Mouse (Mus musculus) bone marrow, adult 2 months (tissue): ENCODE data around the gene Nynrin. TPM values are rescaled to one million over a fixed set of nuclear protein-coding genes. Genes with fewer than 3 reads are reported as not detected.
A peak's percentile ranks its signal among the peaks of the same experiment; 100 is the strongest.

ENCODE experiments used
- H3K27ac ChIP-seq: fragments of 200-500 bp; 2 replicates; pipeline ENCODE4 v1.5.1; 2012; ENCODE audit warnings: low read depth, mild to moderate bottlenecking, control low read depth, inconsistent platforms, low read length; ENCODE audit not compliant: control insufficient read depth, poor library complexity, insufficient read depth
- H3K4me1 ChIP-seq: fragments of 200-500 bp; 2 replicates; pipeline ENCODE4 v1.6.1; 2011; ENCODE audit warnings: low read length; ENCODE audit not compliant: control insufficient read depth, insufficient read depth
- H3K4me3 ChIP-seq: fragments of 200-500 bp; replicated peaks from 2 replicates; pipeline ENCODE3; 2011; ENCODE audit warnings: mild to moderate bottlenecking, low read depth, low read length, control low read depth; ENCODE audit not compliant: control insufficient read depth
- CTCF ChIP-seq: fragments of 200-500 bp; IDR thresholded peaks from 2 replicates; pipeline ENCODE4 v1.5.1; 2011; ENCODE audit warnings: low read length, control low read depth; ENCODE audit not compliant: control insufficient read depth, insufficient read depth
- POLR2A ChIP-seq: fragments of 200-500 bp; IDR thresholded peaks from 2 replicates; pipeline ENCODE4 v1.6.1; 2011; ENCODE audit warnings: low read depth, mild to moderate bottlenecking, control low read depth, low read length, borderline replicate concordance; ENCODE audit not compliant: control insufficient read depth
- WGBS: fragments of 180-500 bp; shearing (Covaris S2); methylation state at CpG from one replicate; pipeline ENCODE4 v1.1.7; 2018; 5-methylcytosine and 5-hydroxymethylcytosine counted together
- polyA plus RNA-seq: library from polyadenylated mRNA; stranded (reverse); fragments of >200 nt; gene quantifications from 2 replicates; pipeline ENCODE4 v1.2.4, GENCODE M21; 2011; ENCODE audit warnings: low replicate concordance; ENCODE audit not compliant: missing spikeins, insufficient read depth, insufficient read length

Gene Nynrin
- polyA plus RNA-seq, 1 experiment, result 1.3 TPM

DNA sequence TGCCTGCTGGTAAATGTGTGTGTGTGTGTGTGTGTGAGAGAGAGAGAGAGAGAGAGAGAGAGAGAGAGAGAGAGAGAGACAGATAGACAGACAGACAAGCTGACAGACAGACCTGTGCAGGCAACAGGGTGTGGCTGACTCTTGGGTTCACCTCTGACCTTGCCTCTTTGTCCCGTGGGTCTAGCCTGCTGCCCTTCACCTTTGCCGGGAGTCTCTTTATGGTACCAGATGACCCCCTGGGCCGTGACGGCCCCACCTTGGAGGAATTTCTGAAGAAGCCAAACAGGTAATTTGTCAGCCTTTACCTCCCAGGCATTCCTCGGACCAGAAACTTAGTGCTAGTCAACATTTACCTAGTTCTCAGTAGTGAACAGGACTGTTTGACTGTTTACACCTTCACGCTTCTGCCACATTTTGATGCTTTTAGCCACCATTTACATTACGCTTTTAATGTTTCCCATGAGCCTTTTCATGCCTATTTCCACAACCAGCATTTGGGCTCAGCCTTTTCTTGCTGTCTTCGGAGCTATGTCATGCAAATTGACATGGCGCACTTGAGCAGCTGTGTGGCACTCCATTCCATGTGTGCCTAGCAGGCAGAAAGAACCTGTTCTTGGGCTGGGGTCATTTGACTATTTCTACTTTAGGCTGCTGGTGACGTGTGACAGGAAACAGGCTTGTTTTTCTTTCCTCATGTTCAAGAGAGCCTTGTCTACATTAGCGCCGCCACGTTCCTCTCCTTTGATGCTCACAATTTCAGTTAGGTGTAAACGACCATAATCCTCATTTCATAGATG lies 14.6 kb downstream of the Nynrin start:
- Histone ChIP-seq H3K27ac (no peak overlapping the region), H3K4me3 (no peak overlapping the region), H3K4me1 (no peaks in the 10 kb centered on the region)
- TF ChIP-seq POLR2A, result no peak
- TF ChIP-seq CTCF, result no peak
- 90% methylated on average over 14 of the region's 14 CpGs for WGBS

DNA sequence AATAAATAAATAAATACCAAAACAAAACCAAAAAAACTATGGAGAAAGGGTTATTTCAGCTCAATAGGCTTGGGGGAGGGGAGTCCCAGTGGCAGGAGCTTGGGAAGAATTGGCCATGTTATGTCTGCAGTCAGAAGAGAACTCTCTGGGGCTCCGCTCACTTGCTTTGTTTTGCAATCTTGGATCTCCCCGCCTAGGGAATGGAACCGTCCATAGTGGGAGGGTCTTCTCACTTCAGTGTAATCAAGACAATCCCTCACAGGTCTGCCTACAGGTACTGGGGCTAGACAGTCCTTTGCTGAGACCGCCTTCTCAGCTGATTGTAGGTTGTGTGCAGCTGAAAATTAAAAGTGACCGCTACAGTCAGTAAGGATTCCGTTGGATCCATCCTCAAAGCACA lies 15.7 kb downstream of the Nynrin start:
- Histone ChIP-seq H3K4me3 (no peak overlapping the region), H3K4me1 (no peaks in the 10 kb centered on the region), H3K27ac (no peak overlapping the region)
- 83% methylated on average over 6 of the region's 6 CpGs for WGBS
- TF ChIP-seq POLR2A (no peak), CTCF (no peak)

DNA sequence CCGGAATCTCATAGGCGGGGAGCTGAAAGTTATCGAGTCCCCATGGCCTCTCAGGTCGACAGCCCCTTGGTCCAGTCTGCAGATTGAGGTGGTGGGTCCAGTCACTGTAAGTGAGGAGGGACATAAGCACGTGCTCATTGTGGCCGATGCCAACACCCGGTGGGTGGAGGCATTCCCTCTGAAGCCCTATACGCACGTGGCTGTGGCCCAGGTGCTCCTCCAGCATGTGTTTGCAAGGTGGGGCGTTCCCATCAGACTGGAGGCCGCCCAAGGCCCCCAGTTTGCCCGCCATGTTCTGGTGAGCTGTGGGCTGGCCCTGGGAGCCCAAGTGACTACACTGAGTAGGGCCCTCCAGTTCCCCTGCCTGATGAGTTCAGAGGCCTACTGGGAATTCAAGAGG lies 18.2 kb downstream of the Nynrin start:
- no peak overlapping the region for H3K27ac ChIP-seq
- no peak overlapping the region for H3K4me3 ChIP-seq
- no peaks in the 10 kb centered on the region for H3K4me1 ChIP-seq
- WGBS, result 83% methylated on average over 12 of the region's 12 CpGs
- TF ChIP-seq CTCF (no peak), POLR2A (no peak)

DNA sequence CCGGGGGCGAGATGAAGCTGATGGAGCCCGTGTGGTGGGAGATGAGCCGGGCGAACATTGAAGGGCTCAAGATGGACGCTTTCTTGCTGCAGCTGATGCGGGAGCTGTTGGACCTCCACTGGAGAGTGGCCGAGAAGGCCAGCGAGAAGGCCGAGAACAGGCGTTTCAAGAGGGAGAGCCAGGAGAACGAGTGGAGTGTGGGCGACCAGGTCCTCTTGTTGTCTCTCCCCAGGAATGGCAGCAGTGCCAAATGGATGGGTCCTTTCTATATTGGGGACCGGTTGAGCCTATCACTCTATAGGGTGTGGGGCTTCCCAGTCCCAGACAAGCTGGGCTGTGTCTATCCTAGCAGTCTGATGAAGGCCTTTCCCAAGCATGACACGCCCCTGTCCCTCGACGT lies 18.7 kb downstream of the Nynrin start:
- Histone ChIP-seq H3K4me1 (no peaks in the 10 kb centered on the region), H3K27ac (no peak overlapping the region), H3K4me3 (no peak overlapping the region)
- no peak for TF ChIP-seq CTCF
- TF ChIP-seq POLR2A, result no peak
- 90% methylated on average over 17 of the region's 17 CpGs for WGBS

DNA sequence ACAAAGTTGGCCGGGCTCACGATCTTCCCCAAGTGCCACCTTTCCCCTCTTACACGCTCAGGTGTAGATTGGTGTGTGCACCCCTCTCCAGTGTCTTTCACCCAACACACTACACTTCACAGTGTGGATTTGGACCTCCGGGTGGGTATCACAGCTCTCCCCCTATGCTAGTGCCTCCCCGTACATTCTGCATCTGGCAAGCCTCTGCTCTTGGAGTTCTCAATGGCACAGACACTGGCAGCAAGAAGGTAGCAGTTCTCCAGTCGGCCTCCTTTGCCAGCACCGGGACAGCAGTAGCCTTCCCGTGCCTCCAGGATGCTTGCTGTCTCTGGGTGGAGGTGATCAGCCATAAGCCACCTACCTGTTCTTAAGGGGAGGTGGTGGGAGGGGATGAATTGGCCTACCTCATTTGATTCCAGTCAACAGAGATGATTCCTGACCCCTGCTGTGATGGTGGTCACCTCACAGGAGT lies 19.5 kb downstream of the Nynrin start:
- 83% methylated on average over 8 of the region's 8 CpGs for WGBS
- Histone ChIP-seq H3K27ac (no peak overlapping the region), H3K4me1 (peaks cover 1% of the 10 kb centered on the region; the same call in 1 of the 2 replicates), H3K4me3 (no peak overlapping the region)
- no peak for TF ChIP-seq POLR2A
- no peak for TF ChIP-seq CTCF

DNA sequence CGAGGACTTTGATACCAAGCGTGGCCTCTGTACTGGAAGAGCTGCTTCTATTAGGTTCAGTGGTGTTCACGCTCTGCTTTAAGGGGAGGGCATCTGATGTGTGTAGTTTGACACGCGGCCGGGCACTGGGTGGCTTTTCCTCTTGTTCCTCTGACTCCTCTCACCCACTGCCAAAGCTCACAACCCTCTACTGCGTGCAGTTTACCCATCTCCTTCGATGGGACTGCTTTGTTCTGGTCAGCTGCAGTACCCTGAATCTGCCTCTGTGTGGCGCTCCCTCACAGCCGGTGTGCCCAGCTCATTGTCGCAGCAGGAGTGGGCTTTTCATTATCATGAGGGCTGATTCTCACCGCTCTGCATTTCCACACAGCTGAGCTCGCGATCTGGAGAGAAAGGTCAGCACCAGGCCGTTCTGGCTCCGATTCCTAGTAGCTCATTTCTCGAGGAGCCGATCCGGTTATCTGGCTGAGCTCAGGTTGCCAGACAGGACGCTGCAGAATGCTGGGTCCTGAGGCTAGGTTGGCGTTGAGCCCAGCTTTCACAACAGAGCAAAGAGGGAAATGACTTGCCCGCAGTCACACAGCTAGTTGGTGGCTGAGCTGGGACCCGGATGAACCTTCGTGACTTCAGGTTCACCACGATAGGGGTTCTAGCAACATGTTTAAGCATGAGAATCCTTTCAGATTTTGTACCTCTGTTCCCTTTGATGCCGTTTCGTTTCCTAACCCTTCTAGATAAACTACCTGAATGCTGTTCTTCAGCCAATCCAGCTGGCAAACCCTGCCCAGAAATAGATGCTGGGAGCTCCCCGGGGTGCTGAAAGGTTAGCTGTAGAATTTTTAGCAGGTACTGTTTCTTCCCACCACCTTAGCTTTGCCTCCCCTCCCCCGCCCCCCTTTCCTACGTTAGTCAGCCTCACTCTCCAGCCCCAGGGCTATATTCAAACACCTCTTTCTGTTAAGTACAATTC lies 20.2 kb downstream of the Nynrin start:
- WGBS, result 15% methylated on average over 30 of the region's 30 CpGs
- Histone ChIP-seq H3K4me1 (peaks cover 1% of the 10 kb centered on the region; the same call in 1 of the 2 replicates), H3K27ac (no peak overlapping the region), H3K4me3 (peak overlapping the region; percentile 38)
- peak; percentile 94 for TF ChIP-seq CTCF
- no peak for TF ChIP-seq POLR2A

DNA sequence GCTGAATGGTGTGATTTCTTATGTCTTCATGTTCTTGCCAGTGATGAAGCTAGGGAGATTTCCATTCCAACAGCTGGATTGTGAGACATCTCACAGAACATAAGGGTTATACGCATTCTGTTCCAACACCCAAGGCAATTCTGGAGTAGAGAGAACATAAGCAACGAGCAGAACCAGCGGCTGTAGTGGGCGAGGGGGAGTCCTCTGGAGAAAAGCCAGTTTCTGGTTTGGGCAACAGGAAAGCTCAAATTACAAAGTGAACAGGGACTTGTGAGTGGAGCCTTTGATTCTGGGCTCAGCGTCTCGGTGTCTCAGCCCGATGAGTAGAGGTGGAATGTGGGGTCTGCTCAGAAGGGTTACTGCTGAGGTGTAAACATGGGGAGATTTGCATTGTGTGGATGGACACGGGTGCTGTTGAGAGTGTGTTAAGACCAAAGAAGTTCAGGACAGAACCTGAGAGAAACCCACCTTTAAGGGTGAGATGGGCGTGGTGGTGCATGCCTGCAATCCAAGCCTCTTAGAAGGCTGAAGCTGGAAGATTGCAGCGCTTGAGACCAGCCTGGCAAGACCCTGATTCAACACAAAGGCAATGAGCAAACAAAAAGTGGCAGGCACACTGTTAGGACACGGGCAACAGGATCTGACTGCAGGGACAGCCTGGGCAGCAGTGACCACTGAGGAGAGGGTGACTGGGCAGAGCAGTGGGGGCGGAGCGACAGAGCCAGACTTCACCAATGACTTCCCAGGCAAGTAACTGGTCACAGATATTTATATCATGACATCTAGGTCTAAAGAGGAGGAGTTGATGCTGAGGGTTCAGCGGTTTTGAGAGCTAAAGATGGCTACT lies 23.9 kb downstream of the Nynrin start:
- WGBS, result 26% methylated on average over 14 of the region's 14 CpGs
- TF ChIP-seq CTCF, result no peak
- TF ChIP-seq POLR2A, result no peak

More for the DNA sequence above, 23.9 kb downstream of the Nynrin start:
- Histone ChIP-seq H3K4me3 (no peak overlapping the region), H3K4me1 (peaks cover 3% of the 10 kb centered on the region; the same call in 1 of the 2 replicates), H3K27ac (no peak overlapping the region)
